Mouse (Mus musculus): Measurements from ENCODE around the gene Tial1. TPM values are rescaled to one million over a fixed set of nuclear protein-coding genes. Genes with fewer than 3 reads are reported as not detected.

The Tial1 gene
- total RNA-seq, 2 experiments from 2014 or later, result 53.4 to 194 TPM

Other genes with a start within 250 kb of the Tial1 start
- 6.9 and 7.1 TPM in 2 replicates for gene Armc5, start 224.4 kb downstream of the Tial1 start, total RNA-seq (2015)
- gene Armc5, start 224.4 kb downstream of the Tial1 start, total RNA-seq (2017), result 9.5 and 11.8 TPM in 2 replicates
- 4.3 TPM in 2 replicates for gene 9130023H24Rik, start 223.7 kb downstream of the Tial1 start, total RNA-seq (2015)
- gene 9130023H24Rik, start 223.7 kb downstream of the Tial1 start, total RNA-seq (2017), result 4.7 and 7.2 TPM in 2 replicates
- 0.44 and 0.54 TPM in 2 replicates for gene Tgfb1i1, start 214.9 kb downstream of the Tial1 start, total RNA-seq (2015)
- not detected in 2 replicates for gene Tgfb1i1, start 214.9 kb downstream of the Tial1 start, total RNA-seq (2017)
- not detected in 2 replicates for gene Slc5a2, start 196.1 kb downstream of the Tial1 start, total RNA-seq (2015)
- gene Slc5a2, start 196.1 kb downstream of the Tial1 start, total RNA-seq (2017), result not detected in 2 replicates
- gene BC017158, start 163.5 kb downstream of the Tial1 start, total RNA-seq (2015), result 34.2 and 39.5 TPM in 2 replicates
- 20.5 and 25.3 TPM in 2 replicates for gene BC017158, start 163.5 kb downstream of the Tial1 start, total RNA-seq (2017)
- 77.0 and 92.7 TPM in 2 replicates for gene Rgs10, start 43.0 kb downstream of the Tial1 start, total RNA-seq (2015)
- gene Rgs10, start 43.0 kb downstream of the Tial1 start, total RNA-seq (2017), result 55.4 and 83.3 TPM in 2 replicates
- 6.8 and 8.5 TPM in 2 replicates for gene Bag3, start 61.9 kb upstream of the Tial1 start, total RNA-seq (2015)
- 6.2 and 6.4 TPM in 2 replicates for gene Bag3, start 61.9 kb upstream of the Tial1 start, total RNA-seq (2017)
- 8.4 and 8.8 TPM in 2 replicates for gene Inpp5f, start 149.6 kb upstream of the Tial1 start, total RNA-seq (2015)
- gene Inpp5f, start 149.6 kb upstream of the Tial1 start, total RNA-seq (2017), result 9.8 and 11.2 TPM in 2 replicates

All from megakaryocyte progenitor cell, adult 5-6 weeks (primary cell).